Mouse (Mus musculus) kidney, embryonic 14.5 days (tissue): Measurements from ENCODE around the gene Tnnc1. TPM values are rescaled to one million over a fixed set of nuclear protein-coding genes. Genes with fewer than 3 reads are reported as not detected.
A peak's percentile ranks its signal among the peaks of the same experiment; 100 is the strongest.

Experiments used
- ATAC-seq: fragments of 200-750 bp; cut with Nextera tagmentation; 2 replicates; pipeline ENCODE4 v1.8.0; 2017; ENCODE audit warnings: moderate number of reproducible peaks, mild to moderate bottlenecking, moderate TSS enrichment, moderate library complexity; ENCODE audit not compliant: low FRiP score, low TSS enrichment
- H3K27ac ChIP-seq: fragments of 300-500 bp; sonication (generic); 2 replicates; pipeline ENCODE4 v1.5.1; 2014; ENCODE audit warnings: low read depth, mild to moderate bottlenecking, low read length, moderate library complexity, mixed read lengths
- H3K27me3 ChIP-seq: fragments of 300-500 bp; sonication (generic); 2 replicates; pipeline ENCODE4 v1.6.1; 2014; ENCODE audit warnings: mild to moderate bottlenecking, low read length; ENCODE audit not compliant: control insufficient read depth, insufficient read depth
- H3K36me3 ChIP-seq: fragments of 300-500 bp; sonication (generic); 2 replicates; pipeline ENCODE4 v1.6.1; 2014; ENCODE audit warnings: low read length, mixed read lengths; ENCODE audit not compliant: control insufficient read depth, insufficient read depth
- H3K4me1 ChIP-seq: fragments of 300-500 bp; sonication (generic); 2 replicates; pipeline ENCODE4 v1.6.1; 2014; ENCODE audit warnings: low read length, mixed read lengths; ENCODE audit not compliant: control insufficient read depth, insufficient read depth
- H3K4me2 ChIP-seq: fragments of 300-500 bp; sonication (generic); replicated peaks from 2 replicates; pipeline ENCODE4 v1.6.1; 2014; ENCODE audit warnings: low read depth, mild to moderate bottlenecking, low read length
- H3K4me3 ChIP-seq: fragments of 300-500 bp; sonication (generic); 2 replicates; pipeline ENCODE4 v1.5.1; 2014; ENCODE audit warnings: mild to moderate bottlenecking, low read length
- H3K9ac ChIP-seq: fragments of 300-500 bp; sonication (generic); 2 replicates; pipeline ENCODE4 v1.6.1; 2014; ENCODE audit warnings: low read depth, mild to moderate bottlenecking, low read length, moderate library complexity
- H3K9me3 ChIP-seq: fragments of 300-500 bp; sonication (generic); 2 replicates; pipeline ENCODE4 v1.6.1; 2016; ENCODE audit warnings: low read length; ENCODE audit not compliant: control insufficient read depth
- WGBS: fragments of 180-500 bp; shearing (Covaris S2); extraction: QIAGEN DNeasy Blood & Tissue Kit; methylation state at CpG from one replicate; pipeline ENCODE4 v1.1.7; 2014; 5-methylcytosine and 5-hydroxymethylcytosine counted together
- polyA plus RNA-seq: library from polyadenylated mRNA; unstranded; fragments of >200 nt; fragmentation: Nextera tagmentation; extraction: Ambion mirVana; gene quantifications from 2 replicates; pipeline ENCODE4 v1.2.1, GENCODE M21; 2014

Gene Tnnc1
- polyA plus RNA-seq, 1 experiment from 2014 or later = 3.0 TPM

DNA sequence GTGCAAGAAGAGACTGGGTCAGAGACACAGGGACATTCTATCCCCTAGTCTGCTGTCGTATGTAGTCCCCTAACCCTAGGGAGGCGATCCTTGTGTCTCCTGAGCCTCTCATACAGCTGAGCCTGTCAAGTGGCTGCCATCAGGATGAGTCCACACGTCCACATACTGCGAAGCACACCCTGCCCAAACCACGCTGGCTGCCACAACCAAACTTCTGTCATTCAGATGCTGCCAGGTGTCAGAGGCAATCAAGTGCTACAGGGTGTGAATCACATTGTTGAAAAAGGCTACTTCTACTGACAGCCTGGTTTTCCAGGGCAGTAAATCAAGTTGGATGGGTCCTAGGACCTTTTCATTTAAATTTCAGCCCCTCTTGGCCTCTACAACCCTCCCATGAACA is 30.4 kb upstream of the Tnnc1 start:
- Histone ChIP-seq H3K9me3 (no peaks in the 10 kb centered on the region), H3K9ac (no peak overlapping the region), H3K4me1 (no peaks in the 10 kb centered on the region), H3K4me2 (no peak overlapping the region), H3K4me3 (no peak overlapping the region), H3K27ac (no peak overlapping the region), H3K27me3 (no peaks in the 10 kb centered on the region), H3K36me3 (peaks cover 99% of the 10 kb centered on the region)
- no peak for ATAC-seq
- WGBS = 82% methylated on average over 5 of the region's 5 CpGs

DNA sequence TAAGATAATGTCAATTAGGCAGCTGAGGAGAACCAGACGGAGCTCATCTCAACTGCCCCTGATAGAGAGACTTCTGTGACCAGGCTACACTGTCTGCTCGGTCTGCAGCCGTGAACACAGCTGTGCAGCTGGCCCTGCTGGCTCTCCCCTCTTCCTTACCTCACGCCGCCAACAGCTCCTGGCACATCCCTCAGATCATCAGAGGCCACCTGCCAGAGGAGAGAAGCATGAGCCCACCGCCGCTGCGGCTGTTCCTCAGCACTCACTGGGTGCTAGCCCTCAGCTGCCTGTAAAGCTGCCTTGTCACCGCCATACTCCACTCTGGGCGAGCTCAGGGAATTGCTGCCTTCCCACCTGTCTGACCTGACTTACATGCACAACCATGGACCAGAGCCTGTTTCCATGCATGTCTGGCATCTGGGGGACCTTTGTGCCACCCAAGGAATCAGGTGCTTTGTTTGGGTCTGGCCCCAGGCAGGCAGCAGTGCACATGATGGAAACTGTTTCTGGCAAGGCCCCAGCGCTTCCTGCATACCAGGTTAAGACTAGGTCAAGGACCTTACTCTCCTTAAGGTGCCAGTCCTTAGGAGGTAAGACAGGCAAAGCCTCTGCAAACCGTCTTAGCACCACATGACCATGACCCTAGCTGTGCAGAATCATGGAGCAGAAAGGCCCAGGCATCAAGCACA is 28.3 kb upstream of the Tnnc1 start:
- H3K9me3 ChIP-seq = no peaks in the 10 kb centered on the region
- no peak overlapping the region for H3K4me2 ChIP-seq
- no peak for ATAC-seq
- no peaks in the 10 kb centered on the region for H3K27me3 ChIP-seq
- 92% methylated on average over 12 of the region's 12 CpGs for WGBS
- H3K9ac ChIP-seq = no peak overlapping the region
- H3K4me1 ChIP-seq = no peaks in the 10 kb centered on the region
- peaks cover 99% of the 10 kb centered on the region for H3K36me3 ChIP-seq
- H3K27ac ChIP-seq = no peak overlapping the region
- H3K4me3 ChIP-seq = no peak overlapping the region

DNA sequence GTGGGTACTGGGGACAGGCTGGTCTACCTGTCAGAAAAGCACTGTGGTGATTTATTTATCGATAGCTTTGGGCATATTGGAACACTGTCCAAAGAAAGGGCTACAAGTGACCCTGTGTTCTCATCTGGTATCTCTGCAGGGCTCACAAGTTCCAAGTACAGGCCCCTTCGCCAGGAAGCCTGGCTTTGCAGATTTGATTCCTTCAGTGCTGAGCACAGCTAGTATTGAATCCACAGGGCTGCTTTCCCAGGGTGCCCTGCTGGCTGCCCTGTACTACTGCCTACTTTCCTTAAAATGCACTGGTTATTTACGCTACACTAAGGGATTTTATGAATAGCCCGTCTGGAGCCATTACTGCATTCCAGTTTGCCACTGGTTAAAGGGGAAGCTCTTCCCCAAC is 26.6 kb upstream of the Tnnc1 start:
- WGBS = 77% methylated on average over 4 of the region's 4 CpGs
- Histone ChIP-seq H3K36me3 (peaks cover 99% of the 10 kb centered on the region), H3K4me1 (no peaks in the 10 kb centered on the region), H3K9me3 (no peaks in the 10 kb centered on the region), H3K27me3 (no peaks in the 10 kb centered on the region), H3K4me3 (no peak overlapping the region), H3K4me2 (no peak overlapping the region), H3K27ac (no peak overlapping the region), H3K9ac (no peak overlapping the region)
- no peak for ATAC-seq

- no peaks in the 10 kb centered on the region for H3K4me1 ChIP-seq
- H3K36me3 ChIP-seq = peaks cover 99% of the 10 kb centered on the region
- H3K27ac ChIP-seq = no peak overlapping the region
- peak; percentile 51; the same call in 1 of the 2 replicates for ATAC-seq
- no peak overlapping the region for H3K9ac ChIP-seq
- no peak overlapping the region for H3K4me3 ChIP-seq
- H3K27me3 ChIP-seq = no peaks in the 10 kb centered on the region
- 71% methylated on average over 2 of the region's 2 CpGs for WGBS
- no peak overlapping the region for H3K4me2 ChIP-seq
- no peaks in the 10 kb centered on the region for H3K9me3 ChIP-seq
These were observed 25.3 kb upstream of the Tnnc1 start for GRCm38 (mm10) chr14:31182786-31183290.

DNA sequence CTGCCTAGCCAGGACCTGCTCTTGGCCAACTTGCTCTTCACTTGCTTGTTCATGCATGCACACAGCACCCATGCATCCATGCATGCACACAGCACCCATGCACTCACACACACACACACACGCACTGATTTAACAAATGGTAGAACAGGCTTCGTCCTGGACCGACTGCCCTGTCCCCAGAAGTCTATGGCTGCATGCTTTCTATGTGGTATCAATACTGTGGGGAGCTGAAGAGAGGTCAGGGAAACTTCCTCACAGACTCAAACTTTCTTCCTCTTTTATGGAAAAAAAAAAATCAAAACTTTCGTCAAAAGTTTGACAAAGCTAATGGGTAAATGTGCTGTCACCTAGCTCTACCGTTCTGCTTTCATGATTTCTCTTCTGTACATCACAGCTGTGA is 24.6 kb upstream of the Tnnc1 start:
- no peaks in the 10 kb centered on the region for H3K9me3 ChIP-seq
- H3K27ac ChIP-seq = 0 out of 2 replicates have a peak overlapping the region, but pooled peaks have one; percentile 30
- no peak for ATAC-seq
- no peak overlapping the region for H3K4me3 ChIP-seq
- no peaks in the 10 kb centered on the region for H3K27me3 ChIP-seq
- 77% methylated on average over 5 of the region's 5 CpGs for WGBS
- no peaks in the 10 kb centered on the region for H3K4me1 ChIP-seq
- no peak overlapping the region for H3K4me2 ChIP-seq
- H3K9ac ChIP-seq = no peak overlapping the region
- peaks cover 100% of the 10 kb centered on the region for H3K36me3 ChIP-seq

GRCm38 (mm10) chr14:31184195-31184594 is 23.9 kb upstream of the Tnnc1 start:
- no peak overlapping the region for H3K4me3 ChIP-seq
- no peak overlapping the region for H3K4me2 ChIP-seq
- WGBS = 92% methylated on average over 12 of the region's 12 CpGs
- no peaks in the 10 kb centered on the region for H3K4me1 ChIP-seq
- ATAC-seq = no peak
- H3K36me3 ChIP-seq = peaks cover 100% of the 10 kb centered on the region
- H3K9me3 ChIP-seq = no peaks in the 10 kb centered on the region
- H3K27ac ChIP-seq = no peak overlapping the region
- no peaks in the 10 kb centered on the region for H3K27me3 ChIP-seq
- no peak overlapping the region for H3K9ac ChIP-seq

GRCm38 (mm10) chr14:31186656-31187055 is 21.5 kb upstream of the Tnnc1 start:
- ATAC-seq = no peak
- H3K36me3 ChIP-seq = peaks cover 100% of the 10 kb centered on the region
- no peak overlapping the region for H3K27ac ChIP-seq
- no peak overlapping the region for H3K4me3 ChIP-seq
- H3K4me1 ChIP-seq = no peaks in the 10 kb centered on the region
- H3K27me3 ChIP-seq = no peaks in the 10 kb centered on the region
- H3K9ac ChIP-seq = no peak overlapping the region
- H3K4me2 ChIP-seq = no peak overlapping the region
- 81% methylated on average over 4 of the region's 4 CpGs for WGBS
- H3K9me3 ChIP-seq = no peaks in the 10 kb centered on the region

GRCm38 (mm10) chr14:31188771-31189181 is 19.3 kb upstream of the Tnnc1 start:
- no peak for ATAC-seq
- H3K9me3 ChIP-seq = no peaks in the 10 kb centered on the region
- WGBS = 89% methylated on average over 6 of the region's 6 CpGs
- H3K36me3 ChIP-seq = peaks cover 100% of the 10 kb centered on the region
- H3K4me2 ChIP-seq = no peak overlapping the region
- H3K4me1 ChIP-seq = no peaks in the 10 kb centered on the region
- H3K4me3 ChIP-seq = no peak overlapping the region
- H3K9ac ChIP-seq = no peak overlapping the region
- H3K27me3 ChIP-seq = no peaks in the 10 kb centered on the region
- no peak overlapping the region for H3K27ac ChIP-seq

DNA sequence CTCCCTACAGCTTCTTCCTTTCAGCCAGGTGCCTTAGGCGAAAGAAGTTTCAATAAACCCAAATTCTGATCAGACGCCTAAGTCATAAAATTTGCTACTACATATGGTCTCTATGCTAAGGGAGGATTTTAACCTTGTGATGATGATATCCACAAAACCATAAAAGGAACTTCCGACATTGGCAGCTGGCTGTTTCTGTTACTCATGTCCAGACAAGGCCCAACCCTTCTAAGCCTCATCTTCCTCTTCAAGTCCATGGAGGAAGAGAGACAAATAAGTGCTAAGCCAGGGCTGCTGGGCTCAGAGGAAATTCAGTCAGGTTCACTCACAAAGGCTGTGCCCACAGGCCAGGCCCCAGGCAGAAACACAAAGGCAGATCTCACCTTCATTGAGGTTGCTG is 18.8 kb upstream of the Tnnc1 start:
- no peak overlapping the region for H3K9ac ChIP-seq
- no peaks in the 10 kb centered on the region for H3K4me1 ChIP-seq
- H3K4me2 ChIP-seq = no peak overlapping the region
- no peak for ATAC-seq
- peaks cover 98% of the 10 kb centered on the region for H3K36me3 ChIP-seq
- H3K27ac ChIP-seq = no peak overlapping the region
- H3K4me3 ChIP-seq = no peak overlapping the region
- 94% methylated on average over 3 of the region's 3 CpGs for WGBS
- H3K27me3 ChIP-seq = no peaks in the 10 kb centered on the region
- H3K9me3 ChIP-seq = no peaks in the 10 kb centered on the region
